Mouse (Mus musculus): ENCODE measurements at regions not wholly inside any gene's neighbourhood (a gene's known extent, or its start where the extent isn't known, plus 50 kb on each side); places are given as distances from the start of the nearest gene placed in this dataset.

- TF ChIP-seq CTCF (IDR thresholded peaks at IDR 0.05; ENCODE audit: low read depth) (no peak), EP300 (IDR thresholded peaks at IDR 0.05; ENCODE audit: low read depth) (no peak)
Observed at GRCm38 (mm10) chr2:137379816-137380215, 263.4 kb upstream of the Jag1 start.

Data from liver, embryonic 14.5 days (tissue).